Mouse (Mus musculus): ENCODE data around the gene Tff1.

DNA sequence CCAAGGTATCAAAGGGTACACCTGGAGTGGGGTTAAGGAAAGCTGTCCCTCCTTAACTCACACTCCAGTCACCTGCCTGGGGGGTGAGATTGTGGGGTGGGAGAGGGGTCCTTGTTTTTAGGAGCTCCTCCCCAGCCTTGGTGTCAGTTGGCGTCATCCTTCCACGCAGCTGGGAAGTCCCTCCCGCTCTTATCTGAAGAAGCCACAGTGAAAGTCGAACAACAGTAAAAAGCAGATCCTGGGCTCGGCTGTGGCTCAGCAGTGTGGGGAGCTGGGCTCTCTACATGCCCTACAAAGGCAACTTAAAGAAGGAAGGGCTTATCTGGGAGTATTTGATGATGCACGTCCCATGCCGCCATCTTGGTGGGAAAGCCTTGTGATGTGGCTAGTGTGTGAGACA, 45.2 kb upstream of the Tff1 start:
- TF ChIP-seq CTCF (IDR thresholded peaks at IDR 0.05; ENCODE audit: borderline replicate concordance, control insufficient read depth, extremely low read depth, insufficient read depth, low read length, poor library complexity) (no peak), POLR2A (IDR thresholded peaks at IDR 0.05; ENCODE audit: control insufficient read depth, extremely low read depth, insufficient read depth, low read length, poor library complexity) (no peak)

Measured in thymus, adult 2 months (tissue).